Mouse (Mus musculus) cortical plate, adult 2 months (tissue): Measurements from ENCODE around the gene Cenpb. TPM values are rescaled to one million over a fixed set of nuclear protein-coding genes. Genes with fewer than 3 reads are reported as not detected.

Experiments used
- H3K27ac ChIP-seq: fragments of 200-500 bp; 2 replicates; pipeline ENCODE4 v1.5.1; 2012; ENCODE audit warnings: low read length, control low read depth, inconsistent platforms; ENCODE audit not compliant: insufficient read depth
- H3K4me1 ChIP-seq: fragments of 200-500 bp; 2 replicates; pipeline ENCODE4 v1.6.1; 2011; ENCODE audit warnings: low read length; ENCODE audit not compliant: control insufficient read depth, insufficient read depth
- H3K4me3 ChIP-seq: fragments of 200-500 bp; 2 replicates; pipeline ENCODE4 v1.5.1; 2011; ENCODE audit warnings: mild to moderate bottlenecking, low read length, control low read depth; ENCODE audit not compliant: insufficient read depth
- CTCF ChIP-seq: fragments of 200-500 bp; IDR thresholded peaks from 2 replicates; pipeline ENCODE4 v1.5.1; 2011; ENCODE audit warnings: mild to moderate bottlenecking, control low read depth, low read length; ENCODE audit not compliant: insufficient read depth; ENCODE audit errors: extremely low read depth
- POLR2A ChIP-seq: fragments of 200-500 bp; IDR thresholded peaks from 2 replicates; pipeline ENCODE4 v1.6.1; 2011; ENCODE audit warnings: mild to moderate bottlenecking, low read length, control low read depth; ENCODE audit not compliant: insufficient read depth; ENCODE audit errors: extremely low read depth
- polyA plus RNA-seq: library from polyadenylated mRNA; depleted of rRNA; stranded (reverse); fragments of >200 nt; gene quantifications from 2 replicates; pipeline ENCODE4 v1.2.3, GENCODE M21; 2012

The Cenpb gene
- polyA plus RNA-seq, 1 experiment = 82.1 TPM

DNA sequence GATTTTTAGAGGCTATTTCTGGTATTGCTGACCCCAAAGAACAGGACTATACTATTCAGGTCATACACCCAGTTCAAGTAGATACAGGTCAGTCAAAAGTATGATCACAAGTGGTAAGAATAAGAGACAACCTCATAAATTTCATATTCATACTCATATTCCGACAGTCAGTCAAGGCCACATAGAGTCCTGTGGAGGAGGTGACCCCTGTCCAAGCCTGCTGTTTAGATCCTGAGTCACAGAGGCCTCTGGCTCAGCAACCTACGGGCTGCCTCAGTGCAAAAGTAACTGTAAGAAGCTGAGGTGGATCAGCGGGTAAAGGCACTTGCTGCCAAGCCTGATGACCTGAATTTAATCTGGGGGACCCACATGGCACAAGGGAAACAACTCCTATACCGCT lies 25.8 kb downstream of the Cenpb start:
- H3K4me3 ChIP-seq = no peak overlapping the region
- H3K4me1 ChIP-seq = peaks cover 3% of the 10 kb centered on the region
- no peak overlapping the region for H3K27ac ChIP-seq
- TF ChIP-seq POLR2A (no peak), CTCF (no peak)

GRCm38 (mm10) chr2:131152166-131152730 lies 27.6 kb downstream of the Cenpb start:
- Histone ChIP-seq H3K27ac (no peak overlapping the region), H3K4me3 (no peak overlapping the region)
- no peak for TF ChIP-seq POLR2A
- TF ChIP-seq CTCF = no peak

DNA sequence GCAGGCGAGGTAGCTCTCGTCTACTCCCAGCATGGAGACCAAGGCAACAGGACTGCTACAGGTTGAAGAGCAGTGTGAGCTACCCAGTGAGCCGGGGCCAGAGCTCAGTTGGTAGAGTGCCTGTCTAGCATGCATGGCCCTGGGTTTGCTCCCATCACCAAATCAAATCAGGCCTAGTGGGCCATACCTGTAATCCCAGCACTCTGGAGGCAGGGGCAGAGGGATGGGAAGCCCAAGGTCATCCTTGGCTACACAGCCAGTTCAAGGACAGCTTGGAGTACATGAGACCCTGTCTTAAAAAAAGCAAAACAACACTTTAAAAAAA lies 30.7 kb downstream of the Cenpb start:
- no peak overlapping the region for H3K4me3 ChIP-seq
- no peak overlapping the region for H3K27ac ChIP-seq
- TF ChIP-seq CTCF = no peak
- no peak for TF ChIP-seq POLR2A
- H3K4me1 ChIP-seq = no peaks in the 10 kb centered on the region

More at GRCm38 (mm10) chr2:131152166-131152730, 27.6 kb downstream of the Cenpb start:
- no peaks in the 10 kb centered on the region for H3K4me1 ChIP-seq

DNA sequence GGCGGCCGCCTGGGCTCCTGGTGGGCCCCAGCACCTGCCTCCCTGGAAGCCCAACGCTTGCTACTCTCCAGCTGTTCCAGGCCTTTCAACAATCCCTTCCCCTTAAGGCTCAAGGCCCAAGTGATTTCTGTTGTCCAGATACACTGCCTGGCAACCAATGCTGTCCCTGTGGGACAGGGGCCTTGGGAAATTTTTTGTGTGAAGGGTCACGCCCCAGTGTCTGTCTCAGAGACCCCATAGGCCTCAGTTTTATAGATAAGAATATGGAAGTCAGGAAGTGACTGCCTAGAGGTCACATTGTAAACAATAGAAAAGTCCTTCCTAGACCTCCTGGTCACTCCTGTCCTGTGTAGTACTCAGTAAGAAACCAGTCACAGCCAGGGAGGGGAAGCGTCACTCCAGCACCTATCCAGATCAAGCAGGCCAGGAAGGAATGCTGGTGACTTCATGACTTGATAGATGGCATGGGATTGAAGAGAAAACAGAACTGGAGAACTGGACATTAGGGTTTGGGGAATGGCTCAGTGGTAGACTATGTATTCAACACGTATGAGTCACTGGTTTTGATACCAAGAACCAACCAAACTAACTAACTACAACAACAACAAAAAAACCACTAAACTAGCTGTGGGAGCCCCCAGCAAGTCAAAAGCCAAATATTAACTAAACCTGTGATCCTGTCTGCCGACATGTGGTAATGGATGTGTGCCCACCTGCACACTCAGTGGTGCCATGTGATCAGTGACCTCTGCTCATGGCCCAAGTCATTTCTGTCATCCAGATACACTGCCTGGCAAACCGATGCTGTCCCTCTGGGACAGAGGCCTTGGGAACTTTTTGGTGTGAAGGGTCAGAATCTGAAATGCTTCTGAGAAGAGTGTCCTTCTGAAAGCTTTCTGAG lies 31.3 kb downstream of the Cenpb start:
- H3K27ac ChIP-seq = no peak overlapping the region
- H3K4me1 ChIP-seq = no peaks in the 10 kb centered on the region
- H3K4me3 ChIP-seq = no peak overlapping the region
- TF ChIP-seq POLR2A = no peak
- no peak for TF ChIP-seq CTCF

- TF ChIP-seq POLR2A (no peak), CTCF (no peak)
- Histone ChIP-seq H3K27ac (no peak overlapping the region), H3K4me3 (no peak overlapping the region), H3K4me1 (no peaks in the 10 kb centered on the region)
Observed at GRCm38 (mm10) chr2:131147043-131147365, 32.9 kb downstream of the Cenpb start.

GRCm38 (mm10) chr2:131146193-131147042 lies 33.4 kb downstream of the Cenpb start:
- TF ChIP-seq POLR2A = no peak
- no peak for TF ChIP-seq CTCF
- Histone ChIP-seq H3K4me3 (no peak overlapping the region), H3K4me1 (no peaks in the 10 kb centered on the region), H3K27ac (no peak overlapping the region)

- Histone ChIP-seq H3K4me3 (no peak overlapping the region), H3K4me1 (no peaks in the 10 kb centered on the region), H3K27ac (no peak overlapping the region)
- TF ChIP-seq CTCF = no peak
- TF ChIP-seq POLR2A = no peak
Observed at GRCm38 (mm10) chr2:131145536-131145935, 34.3 kb downstream of the Cenpb start.

DNA sequence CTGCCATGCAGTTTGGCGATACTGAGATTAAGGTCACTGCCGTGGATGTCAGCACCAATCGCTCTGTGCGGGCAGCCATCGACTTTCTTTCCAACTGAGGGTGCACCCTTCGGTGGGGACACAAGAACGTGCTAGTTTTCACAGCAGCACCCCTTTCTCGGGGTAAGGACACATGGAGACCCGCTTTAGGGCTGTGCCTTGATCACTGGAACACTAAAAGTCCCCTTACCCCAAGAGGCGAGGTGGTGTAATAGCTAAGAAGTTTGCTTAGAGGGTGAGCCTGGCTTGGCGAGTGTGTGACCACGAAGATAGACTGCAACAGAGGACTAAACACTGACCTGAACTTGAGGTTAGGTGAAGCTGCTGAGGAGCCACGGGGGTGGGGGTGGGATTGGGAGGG lies 34.7 kb downstream of the Cenpb start:
- H3K4me3 ChIP-seq = no peak overlapping the region
- H3K4me1 ChIP-seq = no peaks in the 10 kb centered on the region
- no peak for TF ChIP-seq POLR2A
- H3K27ac ChIP-seq = no peak overlapping the region

DNA sequence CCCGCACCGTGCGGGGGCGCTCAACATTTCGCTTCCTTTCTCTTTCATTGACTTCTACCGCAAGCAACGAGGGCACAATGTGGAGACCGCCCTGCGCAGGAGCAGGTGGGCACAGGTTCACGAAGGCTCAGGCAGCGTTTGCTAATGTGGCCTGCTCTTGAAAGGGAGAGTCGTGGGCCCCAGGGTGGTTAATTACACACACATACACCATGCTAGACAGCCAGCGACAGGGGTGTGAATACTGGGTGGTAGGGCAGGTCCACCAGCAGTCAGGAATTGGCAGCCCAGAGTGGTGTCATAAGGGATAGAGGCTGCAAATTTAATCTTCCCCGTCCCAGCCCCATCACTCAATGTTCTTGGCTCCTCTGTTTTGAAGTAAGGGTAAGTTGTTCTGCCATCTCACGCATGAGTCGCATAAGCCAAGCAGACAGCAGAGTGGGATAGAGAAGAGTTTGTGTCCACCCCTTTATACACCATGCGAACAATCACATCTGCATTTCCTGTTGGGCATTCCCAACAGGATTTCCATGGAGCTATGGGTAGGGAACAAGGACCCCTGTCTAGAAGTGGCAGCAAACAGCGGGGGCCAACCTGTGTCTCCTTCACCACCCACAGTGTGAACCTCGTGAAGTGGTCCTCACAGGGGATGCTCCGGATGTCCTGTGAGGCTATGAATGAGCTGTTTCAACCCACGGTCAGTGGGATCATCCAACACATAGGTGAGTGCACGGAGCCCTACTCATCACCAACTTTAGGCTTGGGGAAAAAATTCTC lies 36.7 kb downstream of the Cenpb start:
- H3K27ac ChIP-seq = no peak overlapping the region
- H3K4me3 ChIP-seq = no peak overlapping the region
- TF ChIP-seq POLR2A (no peak), CTCF (no peak)
- H3K4me1 ChIP-seq = no peaks in the 10 kb centered on the region

- TF ChIP-seq CTCF = peak; percentile 50
- no peak for TF ChIP-seq POLR2A
- H3K4me3 ChIP-seq = no peak overlapping the region
- no peaks in the 10 kb centered on the region for H3K4me1 ChIP-seq
- H3K27ac ChIP-seq = no peak overlapping the region
Observed at GRCm38 (mm10) chr2:131142592-131142991, 37.3 kb downstream of the Cenpb start.
